Mouse (Mus musculus) small intestine, adult 2 months (tissue): ENCODE measurements at regions not wholly inside any gene's neighbourhood (a gene's known extent, or its start where the extent isn't known, plus 50 kb on each side); places are given as distances from the start of the nearest gene placed in this dataset.

Experiments used
- CTCF ChIP-seq: fragments of 200-500 bp; IDR thresholded peaks from 2 replicates; pipeline ENCODE4 v1.5.1; 2012; ENCODE audit warnings: low read depth, mild to moderate bottlenecking, control low read depth, inconsistent platforms, low read length, moderate library complexity, mixed read lengths; ENCODE audit not compliant: insufficient replicate concordance, insufficient read length; ENCODE audit errors: extremely low read depth
- POLR2A ChIP-seq: fragments of 200-500 bp; IDR thresholded peaks from 2 replicates; pipeline ENCODE4 v1.6.1; 2012; ENCODE audit warnings: low read depth, mild to moderate bottlenecking, control low read depth, inconsistent platforms, low read length, moderate library complexity

DNA sequence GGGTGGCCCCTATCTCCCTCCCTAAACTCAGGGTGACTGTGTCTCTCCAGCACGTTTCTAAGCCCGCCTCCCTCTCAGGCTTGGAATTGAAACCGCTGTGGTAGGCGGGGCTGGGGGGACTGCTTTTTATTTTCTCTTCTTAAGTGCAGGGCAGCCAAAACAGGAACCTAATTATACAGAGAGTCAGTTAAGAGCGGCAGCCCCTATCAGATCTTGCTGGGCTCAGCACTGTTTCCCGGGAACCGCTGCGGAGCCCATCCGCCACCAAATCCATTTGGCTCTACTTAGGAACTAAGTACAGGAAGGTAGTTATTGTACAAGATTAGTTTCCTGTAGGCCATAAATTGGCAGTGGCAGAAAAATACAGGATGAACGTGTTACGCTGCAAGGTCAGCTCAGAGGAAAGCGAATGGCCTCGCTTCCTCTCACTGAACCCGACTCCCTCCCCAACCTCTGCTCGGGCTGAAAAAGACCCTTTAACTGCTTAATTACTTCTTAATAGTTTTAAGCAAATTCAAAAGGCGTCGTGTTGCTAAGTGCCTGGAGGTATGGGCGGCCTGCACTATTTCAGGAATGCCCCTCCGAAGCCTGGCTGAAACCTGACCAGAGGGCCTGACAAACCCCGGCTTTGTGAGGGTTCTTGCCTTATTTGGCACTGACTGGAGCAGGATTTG is 83.6 kb downstream of the Irs2 start:
- TF ChIP-seq CTCF (no peak), POLR2A (no peak)
